Mouse (Mus musculus) neural tube, embryonic 11.5 days (tissue): ENCODE measurements around the gene Rasl12. TPM values are rescaled to one million over a fixed set of nuclear protein-coding genes. Genes with fewer than 3 reads are reported as not detected.

Experiments
- ATAC-seq: fragments of 200-750 bp; cut with Nextera tagmentation; 2 replicates; pipeline ENCODE4 v1.8.0; 2017; ENCODE audit warnings: moderate number of reproducible peaks, mild to moderate bottlenecking, moderate TSS enrichment, moderate library complexity; ENCODE audit not compliant: insufficient read depth, low FRiP score, low TSS enrichment
- DNase-seq: peaks from one replicate; pipeline ENCODE4 v3.0.0-alpha.2; 2015; ENCODE audit warnings: low spot score
- H3K27ac ChIP-seq: fragments of 300-500 bp; sonication (generic); 2 replicates; pipeline ENCODE4 v1.5.1; 2014; ENCODE audit warnings: low read depth, mild to moderate bottlenecking, low read length
- H3K27me3 ChIP-seq: fragments of 300-500 bp; sonication (generic); 2 replicates; pipeline ENCODE4 v1.6.1; 2014; ENCODE audit warnings: mild to moderate bottlenecking, low read length, mixed read lengths; ENCODE audit not compliant: control insufficient read depth, insufficient read depth
- H3K36me3 ChIP-seq: fragments of 300-500 bp; sonication (generic); 2 replicates; pipeline ENCODE4 v1.6.1; 2014; ENCODE audit warnings: mild to moderate bottlenecking, low read length, moderate library complexity, mixed read lengths; ENCODE audit not compliant: control insufficient read depth, insufficient read depth
- H3K4me1 ChIP-seq: fragments of 300-500 bp; sonication (generic); 2 replicates; pipeline ENCODE4 v1.6.1; 2014; ENCODE audit warnings: low read length, mixed read lengths; ENCODE audit not compliant: control insufficient read depth, insufficient read depth
- H3K4me2 ChIP-seq: fragments of 300-500 bp; sonication (generic); 2 replicates; pipeline ENCODE4 v1.6.1; 2014; ENCODE audit warnings: low read depth, mild to moderate bottlenecking, moderate library complexity
- H3K4me3 ChIP-seq: fragments of 300-500 bp; sonication (generic); 2 replicates; pipeline ENCODE4 v1.5.1; 2014; ENCODE audit warnings: low read depth, low read length
- H3K9ac ChIP-seq: fragments of 300-500 bp; sonication (generic); 2 replicates; pipeline ENCODE4 v1.6.1; 2014; ENCODE audit warnings: mild to moderate bottlenecking, low read length
- H3K9me3 ChIP-seq: fragments of 300-500 bp; sonication (generic); 2 replicates; pipeline ENCODE4 v1.6.1; 2016; ENCODE audit warnings: low read length; ENCODE audit not compliant: control insufficient read depth
- WGBS: fragments of 180-500 bp; shearing (Covaris S2); extraction: QIAGEN DNeasy Blood & Tissue Kit; methylation state at CpG from one replicate; pipeline ENCODE4 v1.1.7; 2014; 5-methylcytosine and 5-hydroxymethylcytosine counted together
- polyA plus RNA-seq: library from polyadenylated mRNA; unstranded; fragments of >200 nt; fragmentation: Nextera tagmentation; extraction: Ambion mirVana; gene quantifications from 2 replicates; pipeline ENCODE4 v1.2.1, GENCODE M21; 2014

Rasl12 gene
- 6.9 and 7.8 TPM in 2 replicates for polyA plus RNA-seq

DNA sequence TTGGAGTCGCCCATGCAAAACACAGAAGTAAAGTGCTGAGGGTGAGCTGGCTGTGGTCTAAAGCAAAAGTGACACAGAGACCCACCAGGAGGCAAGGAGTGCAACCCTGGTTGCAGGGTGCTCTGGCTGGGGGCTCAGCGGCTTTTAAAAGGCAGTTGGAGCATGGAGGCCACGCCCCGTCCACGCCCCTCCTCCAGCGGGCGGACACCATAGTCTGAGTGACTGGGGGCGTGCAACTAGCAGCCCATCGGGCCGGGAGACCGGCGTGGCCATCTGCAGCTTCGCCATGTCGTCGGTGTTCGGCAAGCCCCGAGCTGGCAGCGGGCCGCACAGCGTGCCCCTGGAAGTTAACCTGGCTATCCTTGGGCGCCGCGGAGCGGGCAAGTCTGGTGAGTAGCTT is at the start of gene Rasl12:
TSS of gene Rasl12 (plus strand) at position 228 of the 400 bp plus-strand sequence.
- WGBS, result under 1% methylated on average over 24 of the region's 24 CpGs
- Histone ChIP-seq H3K36me3 (no peaks in the 10 kb centered on the region), H3K4me2 (peak within 1 kb of the TSS; percentile 72), H3K27me3 (no peaks in the 10 kb centered on the region), H3K9ac (peak within 1 kb of the TSS; percentile 64), H3K4me3 (peak within 1 kb of the TSS; percentile 43), H3K4me1 (no peaks in the 10 kb centered on the region; the same call in 1 of the 2 replicates), H3K9me3 (no peaks in the 10 kb centered on the region), H3K27ac (no peak within 1 kb of the TSS)
- ATAC-seq (peak; percentile 55; the same call in 1 of the 2 replicates), DNase-seq (peak; percentile 84)

GRCm38 (mm10) chr9:65353251-65353650 is 45.1 kb upstream of the Rasl12 start:
- Histone ChIP-seq H3K27ac (no peak overlapping the region), H3K4me1 (no peaks in the 10 kb centered on the region), H3K9ac (no peak overlapping the region), H3K4me2 (no peak overlapping the region), H3K9me3 (no peaks in the 10 kb centered on the region), H3K27me3 (no peaks in the 10 kb centered on the region), H3K36me3 (peaks cover 2% of the 10 kb centered on the region; the same call in 1 of the 2 replicates), H3K4me3 (no peak overlapping the region)
- no peak for ATAC-seq
- DNase-seq, result no peak
- 88% methylated on average over 5 of the region's 5 CpGs for WGBS

GRCm38 (mm10) chr9:65356561-65356960 is 41.7 kb upstream of the Rasl12 start:
- 88% methylated on average over 7 of the region's 7 CpGs for WGBS
- no peak for ATAC-seq

DNA sequence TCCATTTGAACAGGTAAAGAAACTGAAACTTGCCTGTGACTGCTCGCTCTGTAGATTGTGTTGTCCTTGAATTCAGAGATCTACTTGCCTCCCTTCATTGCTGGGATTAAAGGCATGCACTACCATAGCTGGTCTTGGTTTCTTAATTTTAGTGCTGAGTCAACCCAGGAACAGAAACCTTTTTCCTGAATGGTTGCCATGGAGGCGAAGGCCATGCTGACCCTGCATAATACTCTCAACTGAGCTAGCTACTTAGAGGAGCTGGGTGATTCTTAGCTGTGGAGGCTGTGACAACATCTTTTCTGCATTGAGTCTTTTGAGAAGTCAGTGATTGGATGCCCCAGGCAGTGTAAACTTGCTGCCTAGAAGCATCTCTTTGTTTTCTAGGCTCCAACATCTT is 41.3 kb upstream of the Rasl12 start:
- ATAC-seq (no peak), DNase-seq (no peak)
- no peak overlapping the region for H3K9ac ChIP-seq
- H3K27ac ChIP-seq, result no peak overlapping the region
- H3K4me1 ChIP-seq, result no peaks in the 10 kb centered on the region
- H3K36me3 ChIP-seq, result peaks cover 9% of the 10 kb centered on the region
- no peaks in the 10 kb centered on the region for H3K9me3 ChIP-seq
- H3K27me3 ChIP-seq, result no peaks in the 10 kb centered on the region
- WGBS, result 92% methylated on average over 2 of the region's 2 CpGs
- no peak overlapping the region for H3K4me3 ChIP-seq
- H3K4me2 ChIP-seq, result no peak overlapping the region

More at GRCm38 (mm10) chr9:65356561-65356960, 41.7 kb upstream of the Rasl12 start:
- Histone ChIP-seq H3K4me3 (no peak overlapping the region), H3K4me1 (no peaks in the 10 kb centered on the region), H3K4me2 (no peak overlapping the region), H3K27me3 (no peaks in the 10 kb centered on the region), H3K36me3 (peaks cover 9% of the 10 kb centered on the region), H3K9me3 (no peaks in the 10 kb centered on the region), H3K9ac (no peak overlapping the region), H3K27ac (no peak overlapping the region)
- DNase-seq, result no peak

- Histone ChIP-seq H3K9ac (no peak overlapping the region), H3K36me3 (peaks cover 9% of the 10 kb centered on the region), H3K27me3 (no peaks in the 10 kb centered on the region), H3K4me3 (no peak overlapping the region), H3K27ac (no peak overlapping the region), H3K4me1 (0 out of 2 replicates have a peak, but pooled peaks cover 2% of the 10 kb centered on the region), H3K9me3 (no peaks in the 10 kb centered on the region), H3K4me2 (no peak overlapping the region)
- DNase-seq (no peak), ATAC-seq (no peak)
- WGBS, result 98% methylated on average over 1 of the region's 1 CpGs
These were observed 39.3 kb upstream of the Rasl12 start for GRCm38 (mm10) chr9:65358956-65359480.

GRCm38 (mm10) chr9:65360641-65361448 is 37.5 kb upstream of the Rasl12 start, which contains the start of gene Ubap1l:
TSS of gene Ubap1l (plus strand) at chr9:65361041.
- DNase-seq (no peak), ATAC-seq (no peak)
- no peaks in the 10 kb centered on the region for H3K9me3 ChIP-seq
- WGBS, result 93% methylated on average over 16 of the region's 16 CpGs
- H3K27me3 ChIP-seq, result no peaks in the 10 kb centered on the region
- H3K4me1 ChIP-seq, result 0 out of 2 replicates have a peak, but pooled peaks cover 2% of the 10 kb centered on the region
- H3K9ac ChIP-seq, result no peak within 1 kb of the TSS
- no peak within 1 kb of the TSS for H3K4me2 ChIP-seq
- H3K27ac ChIP-seq, result no peak within 1 kb of the TSS
- peaks cover 9% of the 10 kb centered on the region for H3K36me3 ChIP-seq
- no peak within 1 kb of the TSS for H3K4me3 ChIP-seq

DNA sequence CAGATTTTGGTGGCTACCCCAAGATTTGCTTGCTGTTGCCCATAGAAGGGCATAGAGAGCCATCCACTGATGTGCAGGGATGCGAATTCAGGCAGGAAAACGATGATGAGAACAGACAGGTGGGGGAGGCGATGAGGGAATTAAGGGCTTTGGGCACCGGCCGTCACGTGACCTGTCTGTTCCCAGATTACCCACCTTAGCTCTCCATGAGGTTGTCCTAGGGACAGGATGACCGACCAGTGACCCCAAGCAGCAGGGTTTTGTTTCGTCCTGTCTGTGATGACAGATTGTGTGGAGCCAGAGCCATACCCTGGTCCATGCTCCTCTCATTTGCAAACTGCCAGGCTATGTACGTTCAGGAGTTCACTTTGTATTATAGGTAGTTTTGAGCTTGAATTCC is 34.6 kb upstream of the Rasl12 start:
- H3K4me2 ChIP-seq, result no peak overlapping the region
- WGBS, result 66% methylated on average over 9 of the region's 9 CpGs

GRCm38 (mm10) chr9:65365721-65366120 is 32.6 kb upstream of the Rasl12 start:
- H3K9ac ChIP-seq, result no peak overlapping the region
- H3K9me3 ChIP-seq, result no peaks in the 10 kb centered on the region
- H3K27me3 ChIP-seq, result no peaks in the 10 kb centered on the region
- peaks cover 4% of the 10 kb centered on the region; the same call in 1 of the 2 replicates for H3K36me3 ChIP-seq
- no peak overlapping the region for H3K4me2 ChIP-seq
- ATAC-seq (no peak), DNase-seq (no peak)
- no peak overlapping the region for H3K27ac ChIP-seq
- H3K4me1 ChIP-seq, result 0 out of 2 replicates have a peak, but pooled peaks cover 2% of the 10 kb centered on the region
- 90% methylated on average over 7 of the region's 7 CpGs for WGBS
- no peak overlapping the region for H3K4me3 ChIP-seq

More for the DNA sequence above, 34.6 kb upstream of the Rasl12 start:
- H3K27ac ChIP-seq, result no peak overlapping the region
- DNase-seq (peak; percentile 42), ATAC-seq (no peak)
- H3K9me3 ChIP-seq, result no peaks in the 10 kb centered on the region
- no peak overlapping the region for H3K9ac ChIP-seq
- H3K4me3 ChIP-seq, result no peak overlapping the region
- H3K27me3 ChIP-seq, result no peaks in the 10 kb centered on the region
- H3K36me3 ChIP-seq, result peaks cover 4% of the 10 kb centered on the region; the same call in 1 of the 2 replicates
- 0 out of 2 replicates have a peak, but pooled peaks cover 2% of the 10 kb centered on the region for H3K4me1 ChIP-seq
